Mouse (Mus musculus) kidney, postnatal 0 days (tissue): ENCODE results near the gene Ctsf. TPM values are rescaled to one million over a fixed set of nuclear protein-coding genes. Genes with fewer than 3 reads are reported as not detected.

Source experiments
- ATAC-seq: fragments of 200-750 bp; cut with Nextera tagmentation; replicated peaks from 2 replicates; pipeline ENCODE4 v1.8.0; 2017; ENCODE audit warnings: low read depth, moderate number of reproducible peaks, moderate TSS enrichment, moderate library complexity; ENCODE audit not compliant: low FRiP score
- DNase-seq: peaks from one replicate; pipeline ENCODE4 v3.0.0-alpha.2; 2016; ENCODE audit warnings: low spot score
- H3K27ac ChIP-seq: fragments of 300-500 bp; sonication (generic); 2 replicates; pipeline ENCODE4 v1.5.1; 2014; ENCODE audit warnings: mild to moderate bottlenecking
- H3K27me3 ChIP-seq: fragments of 300-500 bp; sonication (generic); 2 replicates; pipeline ENCODE4 v1.6.1; 2014; ENCODE audit warnings: low read length, mixed read lengths; ENCODE audit not compliant: insufficient read depth
- H3K36me3 ChIP-seq: fragments of 300-500 bp; sonication (generic); 2 replicates; pipeline ENCODE4 v1.6.1; 2014; ENCODE audit warnings: low read length, mixed read lengths; ENCODE audit not compliant: insufficient read depth
- H3K4me1 ChIP-seq: fragments of 300-500 bp; sonication (generic); replicated peaks from 2 replicates; pipeline ENCODE4 v1.6.1; 2014; ENCODE audit warnings: antibody characterized with exemption, low read length, mixed read lengths; ENCODE audit not compliant: insufficient read depth
- H3K4me2 ChIP-seq: fragments of 300-500 bp; sonication (generic); 2 replicates; pipeline ENCODE4 v1.6.1; 2014; ENCODE audit warnings: mild to moderate bottlenecking, low read length, moderate library complexity, mixed read lengths
- H3K4me3 ChIP-seq: fragments of 300-500 bp; sonication (generic); replicated peaks from 2 replicates; pipeline ENCODE4 v1.5.1; 2014; ENCODE audit warnings: low read depth, low read length
- H3K9ac ChIP-seq: fragments of 300-500 bp; sonication (generic); 2 replicates; pipeline ENCODE4 v1.6.1; 2014; ENCODE audit warnings: low read depth, low read length
- H3K9me3 ChIP-seq: fragments of 300-500 bp; sonication (generic); replicated peaks from 2 replicates; pipeline ENCODE4 v1.6.1; 2016; ENCODE audit warnings: low read length, inconsistent platforms, mixed read lengths
- CTCF ChIP-seq: IDR thresholded peaks from 2 replicates; pipeline ENCODE4 v1.5.1; 2016; ENCODE audit warnings: antibody characterized with exemption, low read depth, mild to moderate bottlenecking, moderate library complexity
- WGBS: fragments of 180-500 bp; shearing (Covaris S2); extraction: QIAGEN DNeasy Blood & Tissue Kit; methylation state at CpG from one replicate; pipeline ENCODE4 v1.1.7; 2014; 5-methylcytosine and 5-hydroxymethylcytosine counted together
- polyA plus RNA-seq: library from polyadenylated mRNA; unstranded; fragments of >200 nt; fragmentation: Nextera tagmentation; extraction: Ambion mirVana; gene quantifications from 2 replicates; pipeline ENCODE4 v1.2.1, GENCODE M21; 2015

Ctsf gene
- 79.8 and 80.6 TPM in 2 replicates for polyA plus RNA-seq

DNA sequence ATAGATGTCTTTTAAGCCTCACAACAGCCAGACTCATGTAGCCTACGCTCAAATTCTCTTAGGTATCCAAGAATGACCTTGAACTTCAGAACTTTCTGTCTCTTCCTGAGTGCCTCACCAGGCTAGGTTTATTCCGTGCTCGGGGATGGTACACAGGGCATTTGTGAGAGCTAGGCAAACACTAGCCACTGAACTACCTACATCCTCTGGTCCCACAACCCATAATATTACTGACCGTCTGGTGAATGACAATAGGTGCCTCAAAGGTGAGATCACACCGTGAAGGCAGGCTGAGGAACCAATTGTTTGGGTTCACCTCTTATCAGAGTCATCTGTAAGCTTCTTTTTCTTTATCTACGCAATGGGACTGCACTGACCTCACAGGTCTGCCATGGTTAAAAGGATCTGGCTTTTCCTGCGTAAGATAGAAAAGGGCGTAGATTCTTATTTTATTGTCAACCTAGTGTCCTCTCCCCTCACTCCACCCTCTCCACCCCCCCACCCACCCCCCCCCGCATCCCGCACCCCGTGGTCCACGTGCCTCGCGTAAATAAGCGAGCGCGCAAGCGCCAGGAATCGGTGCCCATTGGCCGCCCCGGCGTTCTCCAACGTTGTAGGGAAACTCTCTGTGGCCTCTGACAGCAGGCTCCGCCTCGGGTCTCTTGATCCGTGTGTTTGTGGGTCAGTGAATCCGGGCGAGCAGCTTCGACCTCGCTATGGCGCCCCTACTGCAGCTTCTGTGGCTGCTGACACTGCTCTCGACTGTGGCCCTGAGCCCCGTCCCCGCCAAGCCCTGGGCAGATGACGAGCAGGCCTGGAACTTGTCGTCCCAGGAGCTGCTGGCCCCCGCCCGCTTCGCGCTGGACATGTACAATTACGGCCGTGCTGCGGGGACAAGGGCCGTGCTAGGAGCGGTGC is at the start of gene Ctsf:
Gene Ctsf (plus strand): TSS at position 579 of the 918 bp plus-strand sequence.
- TF ChIP-seq CTCF = peak; percentile 8; the same call in 1 of the 2 replicates
- H3K27me3 ChIP-seq = no peaks in the 10 kb centered on the region
- H3K9ac ChIP-seq = peak within 1 kb of the TSS; percentile 63
- H3K27ac ChIP-seq = no peak within 1 kb of the TSS
- H3K36me3 ChIP-seq = no peaks in the 10 kb centered on the region
- no peaks in the 10 kb centered on the region for H3K4me1 ChIP-seq
- ATAC-seq (peak; percentile 85), DNase-seq (peak; percentile 92)
- WGBS = 3% methylated on average over 45 of the region's 45 CpGs
- H3K9me3 ChIP-seq = no peaks in the 10 kb centered on the region
- H3K4me2 ChIP-seq = peak within 1 kb of the TSS; percentile 97
- peak within 1 kb of the TSS; percentile 58 for H3K4me3 ChIP-seq

DNA sequence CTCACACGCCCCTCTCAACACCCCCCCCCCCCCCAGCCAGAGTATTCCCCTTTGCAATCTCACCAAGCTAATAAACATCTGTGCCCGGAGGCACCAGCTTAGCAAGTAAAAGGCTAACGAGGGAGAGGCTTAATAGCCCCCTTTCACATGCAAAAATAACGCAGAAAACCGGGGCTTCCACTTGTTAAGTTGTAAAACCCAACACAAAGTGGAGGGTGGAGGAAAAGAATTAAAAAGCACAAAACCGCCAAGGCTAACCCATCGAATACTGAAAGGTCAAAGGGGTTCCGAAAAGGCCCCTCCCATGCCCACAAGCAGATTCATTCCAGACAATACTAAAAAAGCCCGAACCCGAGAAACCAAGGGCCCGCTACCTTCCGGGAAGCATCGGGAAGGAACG is 44.6 kb upstream of the Ctsf start:
- Histone ChIP-seq H3K9ac (peak overlapping the region; percentile 78), H3K4me2 (peak overlapping the region; percentile 91), H3K36me3 (no peaks in the 10 kb centered on the region), H3K4me1 (peaks cover 10% of the 10 kb centered on the region; the same call in 1 of the 2 replicates), H3K9me3 (no peaks in the 10 kb centered on the region), H3K27me3 (no peaks in the 10 kb centered on the region), H3K27ac (peak overlapping the region; percentile 96), H3K4me3 (peak overlapping the region; percentile 60)
- TF ChIP-seq CTCF = no peak
- DNase-seq (no peak), ATAC-seq (no peak)
- under 1% methylated on average over 14 of the region's 14 CpGs for WGBS

GRCm38 (mm10) chr19:4810746-4811062 is 44.2 kb upstream of the Ctsf start:
- no peaks in the 10 kb centered on the region for H3K27me3 ChIP-seq
- TF ChIP-seq CTCF = no peak
- no peaks in the 10 kb centered on the region for H3K9me3 ChIP-seq
- WGBS = under 1% methylated on average over 17 of the region's 17 CpGs
- H3K36me3 ChIP-seq = no peaks in the 10 kb centered on the region
- peak overlapping the region; percentile 60 for H3K4me3 ChIP-seq
- H3K27ac ChIP-seq = peak overlapping the region; percentile 96
- peak overlapping the region; percentile 91 for H3K4me2 ChIP-seq
- peaks cover 10% of the 10 kb centered on the region; the same call in 1 of the 2 replicates for H3K4me1 ChIP-seq
- peak overlapping the region; percentile 78 for H3K9ac ChIP-seq
- no peak for ATAC-seq
- DNase-seq = no peak

DNA sequence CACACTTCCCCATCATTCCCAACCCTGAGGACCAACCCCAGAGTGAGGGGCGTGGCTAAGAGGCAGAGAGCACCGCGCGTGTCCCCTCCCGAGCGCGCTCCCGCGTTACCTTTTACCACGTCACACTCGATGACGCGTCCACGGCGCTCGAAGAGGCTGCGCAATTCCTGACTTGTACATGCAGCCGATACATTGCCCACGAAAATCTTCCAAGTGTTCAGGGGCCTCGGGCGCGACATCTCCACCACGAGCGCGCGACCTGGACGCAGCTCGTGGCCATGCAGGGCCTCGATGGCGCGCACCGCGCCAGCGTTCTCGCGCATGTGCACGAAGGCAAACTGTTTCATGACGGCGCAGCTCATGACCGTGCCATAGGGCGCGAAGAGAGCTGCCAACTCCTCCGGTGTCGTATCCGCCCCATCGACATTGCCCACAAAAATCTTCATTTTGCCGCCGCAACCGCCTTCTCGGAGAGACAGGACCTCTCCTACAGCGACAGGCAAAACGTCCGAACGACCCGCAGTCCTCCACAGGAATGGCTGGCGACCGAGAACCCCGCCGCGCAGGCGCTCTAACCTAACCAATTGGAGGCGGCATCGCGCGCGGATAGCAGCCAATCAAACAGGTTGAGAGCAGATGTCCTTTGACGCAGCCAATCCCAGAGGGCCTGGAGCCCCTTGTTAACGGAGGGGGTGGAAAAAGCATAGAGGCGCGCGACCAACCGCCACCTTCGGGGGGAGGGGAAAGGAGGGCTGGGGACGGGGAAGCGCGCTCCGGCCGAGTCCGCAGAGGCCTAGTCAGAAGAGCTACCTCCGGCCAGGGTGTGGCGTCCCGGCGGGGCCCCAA is 43.6 kb upstream of the Ctsf start, which contains the start of the genes Gm21992 and Rbm14:
Gene Gm21992 (minus strand): TSS at position 550 of the 846 bp plus-strand sequence.
Gene Rbm14 (minus strand): TSS at position 572 of the 846 bp plus-strand sequence.
- peaks cover 10% of the 10 kb centered on the region; the same call in 1 of the 2 replicates for H3K4me1 ChIP-seq
- H3K9me3 ChIP-seq = no peaks in the 10 kb centered on the region
- DNase-seq = peak; percentile 99
- H3K4me2 ChIP-seq = peak within 1 kb of the TSS; percentile 91
- no peaks in the 10 kb centered on the region for H3K27me3 ChIP-seq
- peak; percentile 97 for ATAC-seq
- peak within 1 kb of the TSS; percentile 60 for H3K4me3 ChIP-seq
- no peaks in the 10 kb centered on the region for H3K36me3 ChIP-seq
- no peak for TF ChIP-seq CTCF
- WGBS = under 1% methylated on average over 83 of the region's 83 CpGs
- peak within 1 kb of the TSS; percentile 83 for H3K9ac ChIP-seq
- peak within 1 kb of the TSS; percentile 96 for H3K27ac ChIP-seq

DNA sequence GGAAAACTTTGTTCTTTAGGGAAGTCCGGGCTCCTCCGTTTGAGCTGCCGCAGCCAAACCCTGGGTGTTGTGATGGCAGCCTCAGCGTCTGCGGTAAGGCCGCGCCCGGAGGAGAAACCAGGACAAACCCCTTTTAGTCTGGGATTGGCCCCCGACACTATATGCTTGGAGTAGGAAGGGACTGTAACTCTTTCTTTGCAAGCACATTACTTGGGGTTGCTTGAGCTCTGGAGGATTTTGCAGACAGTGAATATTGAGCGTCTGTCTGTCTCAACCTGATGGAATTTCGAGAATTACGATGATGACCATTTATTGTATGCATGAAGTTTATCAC is 43.1 kb upstream of the Ctsf start:
- TF ChIP-seq CTCF = no peak
- Histone ChIP-seq H3K4me2 (peak overlapping the region; percentile 91), H3K4me1 (peaks cover 10% of the 10 kb centered on the region; the same call in 1 of the 2 replicates), H3K4me3 (peak overlapping the region; percentile 60), H3K27ac (peak overlapping the region; percentile 96), H3K9me3 (no peaks in the 10 kb centered on the region), H3K9ac (peak overlapping the region; percentile 83), H3K36me3 (no peaks in the 10 kb centered on the region), H3K27me3 (no peaks in the 10 kb centered on the region)
- DNase-seq (no peak), ATAC-seq (peak; percentile 33)
- 2% methylated on average over 12 of the region's 12 CpGs for WGBS
